Mouse (Mus musculus): ENCODE results near the gene Spef1. TPM values are rescaled to one million over a fixed set of nuclear protein-coding genes. Genes with fewer than 3 reads are reported as not detected.

Spef1 gene
- total and polyA plus RNA-seq, 3 experiments: 0.34 to 1.2 (median 1.0) TPM

GRCm38 (mm10) chr2:131233307-131234126, 46.4 kb upstream of the Spef1 start, which contains the start of gene Mavs:
Mavs (plus strand) TSS chr2:131234063.
- peak within 1 kb of the TSS; percentile 98 for H3K4me2 ChIP-seq (ENCODE audit: insufficient read depth, low read depth, poor library complexity, severe bottlenecking)
- TF ChIP-seq ZMIZ1 (IDR thresholded peaks at IDR 0.05; ENCODE audit: low read depth, low read length) (peak; percentile 85; the same call in 1 of the 2 replicates), NELFE (IDR thresholded peaks at IDR 0.05; ENCODE audit: low read depth, low read length) (no peak), RAD21 (IDR thresholded peaks at IDR 0.05; ENCODE audit: low read depth, low read length) (no peak), CTCF (conservative IDR thresholded peaks at IDR 0.05 in 1 of 2, IDR thresholded peaks at IDR 0.05 in 1 of 2; ENCODE audit: low read depth in 2 of 2, low read length in 2 of 2) (no peak), MAX (IDR thresholded peaks at IDR 0.05; ENCODE audit: low read length) (0 out of 2 replicates have a peak, but pooled peaks have one; percentile 34), E2F4 (IDR thresholded peaks at IDR 0.05; ENCODE audit: insufficient replicate concordance, low read depth, low read length) (no peak), ELF1 (IDR thresholded peaks at IDR 0.05; ENCODE audit: low read depth, low read length) (peak; percentile 72), TCF12 (IDR thresholded peaks at IDR 0.05; ENCODE audit: low read depth, low read length) (peak; percentile 93), MYC (IDR thresholded peaks at IDR 0.05; ENCODE audit: low read depth, low read length) (no peak), JUND (conservative IDR thresholded peaks at IDR 0.05; ENCODE audit: low read depth, low read length) (no peak), ZKSCAN1 (IDR thresholded peaks at IDR 0.05; ENCODE audit: borderline replicate concordance, low read depth, low read length) (no peak), UBTF (IDR thresholded peaks at IDR 0.05; ENCODE audit: low read depth, low read length) (peak; percentile 66; the same call in 1 of the 2 replicates), SIN3A (IDR thresholded peaks at IDR 0.05; ENCODE audit: low read length) (no peak; the same call in 1 of the 2 replicates), RCOR1 (conservative IDR thresholded peaks at IDR 0.05; ENCODE audit: low read depth, low read length) (no peak), USF1 (IDR thresholded peaks at IDR 0.05; ENCODE audit: low read depth, low read length) (no peak), POLR2A (IDR thresholded peaks at IDR 0.05; ENCODE audit: low read depth, low read length) (peak; percentile 95), KAT2A (IDR thresholded peaks at IDR 0.05; ENCODE audit: insufficient replicate concordance, low read length) (no peak), CHD1 (IDR thresholded peaks at IDR 0.05; ENCODE audit: low read depth, low read length) (no peak), BHLHE40 (IDR thresholded peaks at IDR 0.05; ENCODE audit: low read depth, low read length) (no peak), IRF4 (IDR thresholded peaks at IDR 0.05; ENCODE audit: low read depth, low read length) (no peak), ZC3H11A (IDR thresholded peaks at IDR 0.05; ENCODE audit: low read depth, low read length) (no peak), JUN (IDR thresholded peaks at IDR 0.05; ENCODE audit: insufficient read depth, low read depth, low read length) (no peak), CHD2 (IDR thresholded peaks at IDR 0.05; ENCODE audit: low read length) (peak; percentile 69; the same call in 1 of the 2 replicates), USF2 (conservative IDR thresholded peaks at IDR 0.05; ENCODE audit: low read depth, low read length) (no peak), ETS1 (conservative IDR thresholded peaks at IDR 0.05; ENCODE audit: low read depth, low read length) (0 out of 2 replicates have a peak, but pooled peaks have one; percentile 10), ZNF384 (IDR thresholded peaks at IDR 0.05; ENCODE audit: low read depth, low read length) (no peak), POLR2AphosphoS2 (IDR thresholded peaks at IDR 0.05; ENCODE audit: low read depth, low read length) (no peak), TBP (conservative IDR thresholded peaks at IDR 0.05; ENCODE audit: low read depth, low read length) (peak; percentile 85), EP300 (IDR thresholded peaks at IDR 0.05; ENCODE audit: low read length) (no peak), MAZ (IDR thresholded peaks at IDR 0.05; ENCODE audit: low read depth, low read length) (no peak), NRF1 (IDR thresholded peaks at IDR 0.05; ENCODE audit: low read depth, low read length) (0 out of 2 replicates have a peak, but pooled peaks have one; percentile 28), PAX5 (IDR thresholded peaks at IDR 0.05; ENCODE audit: low read length) (no peak), SMC3 (IDR thresholded peaks at IDR 0.05; ENCODE audit: low read depth, low read length) (no peak), MEF2A (IDR thresholded peaks at IDR 0.05; ENCODE audit: borderline replicate concordance, low read depth, low read length) (no peak), MXI1 (IDR thresholded peaks at IDR 0.05; ENCODE audit: low read depth, low read length) (peak; percentile 78), HCFC1 (IDR thresholded peaks at IDR 0.05; ENCODE audit: low read depth, low read length) (peak; percentile 55), GABPA (IDR thresholded peaks at IDR 0.05; ENCODE audit: insufficient replicate concordance, low read depth, low read length) (no peak), MAFK (IDR thresholded peaks at IDR 0.05; ENCODE audit: insufficient replicate concordance, low read length) (no peak)
- peak; percentile 96 for DNase-seq (ENCODE audit: extremely low read depth)
- H3K9ac ChIP-seq (ENCODE audit: insufficient read depth, low read depth): peak within 1 kb of the TSS; percentile 81
- peak within 1 kb of the TSS; percentile 87 for H3K27ac ChIP-seq (ENCODE audit: insufficient read depth, low read depth)
- H3K36me3 ChIP-seq (replicated peaks in 1 of 2; ENCODE audit: control insufficient read depth in 1 of 2, insufficient read depth in 1 of 2, low read length in 1 of 2): peaks cover 0 to 25% of the 10 kb centered on the region in 2 experiments
- peaks cover 9% of the 10 kb centered on the region; the same call in 1 of the 2 replicates for H3K79me2 ChIP-seq (replicated peaks; ENCODE audit: control insufficient read depth, extremely low read depth, insufficient read depth, poor library complexity, severe bottlenecking)
- in situ Hi-C loops (cut with MboI; ENCODE audit: low pct_ligation_motif_present, low pct_unique_long_range_greater_than_20kb, low sequenced_read_pairs) (no loop called here), dilution Hi-C loops (cut with MboI; ENCODE audit: extremely low pct_ligation_motif_present, extremely low pct_unique_long_range_greater_than_20kb, low sequenced_read_pairs) (no loop called here)
- H3K4me3 ChIP-seq (replicated peaks in 1 of 3; ENCODE audit: low read depth in 2 of 3, low read length in 2 of 3, poor library complexity in 1 of 3): peak within 1 kb of the TSS; percentile 66 to 91 (median 80)
- H3K9me3 ChIP-seq (replicated peaks; ENCODE audit: low read length): no peaks in the 10 kb centered on the region
- no peaks in the 10 kb centered on the region for H3K27me3 ChIP-seq (replicated peaks)
- peaks cover 18 to 34% of the 10 kb centered on the region in 2 experiments for H3K4me1 ChIP-seq (ENCODE audit: control insufficient read depth in 1 of 2, insufficient read depth in 2 of 2)
